Comparison of ENCODE assay signal across 8 mouse cellular contexts in the genomic region with DNA sequence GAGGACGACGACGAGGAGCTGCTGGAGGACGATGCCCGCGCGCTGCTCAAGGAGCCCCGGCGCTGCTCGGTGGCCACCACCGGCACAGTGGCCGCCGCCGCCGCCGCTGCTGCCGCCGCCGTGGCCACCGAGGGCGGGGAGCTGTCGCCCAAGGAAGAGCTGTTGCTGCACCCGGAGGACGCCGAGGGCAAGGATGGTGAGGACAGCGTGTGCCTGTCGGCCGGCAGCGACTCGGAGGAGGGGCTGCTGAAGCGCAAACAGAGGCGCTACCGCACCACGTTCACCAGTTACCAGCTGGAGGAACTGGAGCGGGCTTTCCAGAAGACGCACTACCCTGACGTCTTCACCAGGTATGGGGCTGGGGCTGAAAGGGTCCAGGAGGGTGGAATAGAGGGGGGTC. TPM values are rescaled to one million over a fixed set of nuclear protein-coding genes. Genes with fewer than 3 reads are reported as not detected.
DNase-seq lines count a peak whose midpoint lies in the region; ATAC-seq and TF ChIP-seq lines count a peak whose summit lies in the region.

No protein-coding gene starts in this region.

- H3K4me3 ChIP-seq in heart, embryonic 16.5 days (ENCODE audit: low read length): peak overlapping the region; percentile 36
- peak overlapping the region; percentile 44 for H3K4me3 ChIP-seq in bone marrow macrophage, adult 2 months (ENCODE audit: insufficient read depth, low read length)
- peak overlapping the region; percentile 35 for H3K4me3 ChIP-seq in hindbrain, embryonic 12.5 days
- H3K4me3 ChIP-seq in midbrain, embryonic 13.5 days (replicated peaks): peak overlapping the region; percentile 43

- peaks cover 78% of the 10 kb centered on the region for H3K27me3 ChIP-seq in heart, embryonic 16.5 days (ENCODE audit: control insufficient read depth, insufficient read depth, low read length)
- H3K27me3 ChIP-seq in hindbrain, embryonic 12.5 days: peaks cover 90% of the 10 kb centered on the region
- peaks cover 84% of the 10 kb centered on the region for H3K27me3 ChIP-seq in midbrain, embryonic 13.5 days

- H3K36me3 ChIP-seq in heart, embryonic 16.5 days (ENCODE audit: control insufficient read depth, insufficient read depth): no peaks in the 10 kb centered on the region
- no peaks in the 10 kb centered on the region for H3K36me3 ChIP-seq in hindbrain, embryonic 12.5 days
- no peaks in the 10 kb centered on the region for H3K36me3 ChIP-seq in midbrain, embryonic 13.5 days

- WGBS in heart, embryonic 16.5 days: 16% methylated on average over 37 of the region's 37 CpGs
- WGBS in hindbrain, embryonic 12.5 days: 12% methylated on average over 27 of the region's 37 CpGs
- 10% methylated on average over 37 of the region's 37 CpGs for WGBS in midbrain, embryonic 13.5 days

- TF ChIP-seq POLR2A in bone marrow macrophage, adult 2 months (IDR thresholded peaks at IDR 0.05; ENCODE audit: borderline replicate concordance, low read depth, low read length): no peak

- H3K9me3 ChIP-seq in heart, embryonic 16.5 days (replicated peaks; ENCODE audit: control insufficient read depth, low read length): 0 out of 2 replicates have a peak, but pooled peaks cover 2% of the 10 kb centered on the region
- no peaks in the 10 kb centered on the region for H3K9me3 ChIP-seq in hindbrain, embryonic 12.5 days (replicated peaks)
- no peaks in the 10 kb centered on the region for H3K9me3 ChIP-seq in midbrain, embryonic 13.5 days

- no peak for DNase-seq in heart, postnatal 10 days
- no peak for DNase-seq in frontal cortex, postnatal 36 days (ENCODE audit: low spot score in 2 of 2)
- no peak for DNase-seq in cerebellum, postnatal 4 days (ENCODE audit: low spot score in 2 of 2)
- no peak for DNase-seq in right cerebral cortex, postnatal 14 days

- no peak for ATAC-seq in heart, embryonic 16.5 days (replicated peaks; ENCODE audit: extremely low read depth, insufficient read depth, low FRiP score)
- no peak for ATAC-seq in hindbrain, embryonic 12.5 days (ENCODE audit: low FRiP score)
- 0 out of 2 replicates have a peak, but pooled peaks have one; percentile 18 for ATAC-seq in midbrain, embryonic 13.5 days

- peak overlapping the region; percentile 60 for H3K4me2 ChIP-seq in heart, embryonic 16.5 days (ENCODE audit: low read depth, low read length)
- H3K4me2 ChIP-seq in hindbrain, embryonic 12.5 days (replicated peaks): peak overlapping the region; percentile 51
- peak overlapping the region; percentile 64 for H3K4me2 ChIP-seq in midbrain, embryonic 13.5 days (replicated peaks)

- no peak for TF ChIP-seq CTCF in bone marrow macrophage, adult 2 months (IDR thresholded peaks at IDR 0.05; ENCODE audit: low read depth, low read length)

- no peaks in the 10 kb centered on the region for H3K4me1 ChIP-seq in heart, embryonic 16.5 days (ENCODE audit: control insufficient read depth, insufficient read depth, low read length)
- H3K4me1 ChIP-seq in bone marrow macrophage, adult 2 months (ENCODE audit: control insufficient read depth, insufficient read depth, low read length): no peaks in the 10 kb centered on the region
- H3K4me1 ChIP-seq in hindbrain, embryonic 12.5 days: peaks cover 8% of the 10 kb centered on the region
- H3K4me1 ChIP-seq in midbrain, embryonic 13.5 days (replicated peaks): peaks cover 12% of the 10 kb centered on the region

- no peak overlapping the region for H3K9ac ChIP-seq in heart, embryonic 16.5 days (ENCODE audit: low read length)
- peak overlapping the region; percentile 23; the same call in 1 of the 2 replicates for H3K9ac ChIP-seq in hindbrain, embryonic 12.5 days
- H3K9ac ChIP-seq in midbrain, embryonic 13.5 days (replicated peaks): peak overlapping the region; percentile 59

- intact Hi-C loops in heart, postnatal 10 days (cut with DNase I): loop anchor here (10.0 kb wide), 1 partner anchor 214 kb away; no protein-coding TSS in a partner anchor

- H3K27ac ChIP-seq in heart, embryonic 16.5 days (ENCODE audit: low read length): no peak overlapping the region
- H3K27ac ChIP-seq in bone marrow macrophage, adult 2 months (ENCODE audit: insufficient read depth, low read depth, low read length): no peak overlapping the region
- no peak overlapping the region for H3K27ac ChIP-seq in hindbrain, embryonic 12.5 days
- H3K27ac ChIP-seq in midbrain, embryonic 13.5 days: peak overlapping the region; percentile 58; the same call in 1 of the 2 replicates

RNA-seq across cellular contexts. Expression of a gene that starts 2.8 kb away (rescaled TPM):
- polyA plus RNA-seq in heart, embryonic 16.5 days (2015; fragmentation: Nextera tagmentation; extraction: Ambion mirVana): not detected in 2 replicates
- not detected for total RNA-seq in heart, postnatal 10 days (2021)
- not detected in 2 replicates for polyA plus RNA-seq in bone marrow macrophage, adult 2 months (2012; ENCODE audit: insufficient read depth, insufficient read length, missing spikeins)
- polyA plus RNA-seq in hindbrain, embryonic 12.5 days (2016; fragmentation: Nextera tagmentation; extraction: Ambion mirVana): 4.1 and 5.1 TPM in 2 replicates
- 13.9 and 16.4 TPM in 2 replicates for polyA plus RNA-seq in midbrain, embryonic 13.5 days (2015; fragmentation: Nextera tagmentation; extraction: Ambion mirVana)
